Mouse (Mus musculus) hindbrain, postnatal 0 days (tissue): ENCODE measurements at regions not wholly inside any gene's neighbourhood (a gene's known extent, or its start where the extent isn't known, plus 50 kb on each side); places are given as distances from the start of the nearest gene placed in this dataset.

Experiments
- ATAC-seq: fragments of 200-750 bp; cut with Nextera tagmentation; 2 replicates; pipeline ENCODE4 v1.8.0; 2017; ENCODE audit warnings: mild to moderate bottlenecking, moderate TSS enrichment, moderate library complexity
- DNase-seq: peaks from one replicate; pipeline ENCODE4 v3.0.0-alpha.2; 2015; ENCODE audit warnings: low spot score
- H3K27ac ChIP-seq: fragments of 300-500 bp; sonication (generic); 2 replicates; pipeline ENCODE4 v1.5.1; 2014; ENCODE audit warnings: mild to moderate bottlenecking
- H3K27me3 ChIP-seq: fragments of 300-500 bp; sonication (generic); 2 replicates; pipeline ENCODE4 v1.6.1; 2014; ENCODE audit warnings: low read length, mixed read lengths; ENCODE audit not compliant: insufficient read depth
- H3K36me3 ChIP-seq: fragments of 300-500 bp; sonication (generic); 2 replicates; pipeline ENCODE4 v1.6.1; 2014; ENCODE audit warnings: low read length, mixed read lengths; ENCODE audit not compliant: insufficient read depth
- H3K4me1 ChIP-seq: fragments of 300-500 bp; sonication (generic); 2 replicates; pipeline ENCODE4 v1.6.1; 2014; ENCODE audit warnings: antibody characterized with exemption, low read length, mixed read lengths; ENCODE audit not compliant: insufficient read depth
- H3K4me2 ChIP-seq: fragments of 300-500 bp; sonication (generic); 2 replicates; pipeline ENCODE4 v1.6.1; 2014; ENCODE audit warnings: low read depth, mild to moderate bottlenecking, low read length, moderate library complexity, mixed read lengths
- H3K4me3 ChIP-seq: fragments of 300-500 bp; sonication (generic); 2 replicates; pipeline ENCODE4 v1.5.1; 2014; ENCODE audit warnings: low read length
- H3K9ac ChIP-seq: fragments of 300-500 bp; sonication (generic); replicated peaks from 2 replicates; pipeline ENCODE4 v1.6.1; 2014; ENCODE audit warnings: mild to moderate bottlenecking, low read length, moderate library complexity, mixed read lengths
- H3K9me3 ChIP-seq: fragments of 300-500 bp; sonication (generic); 2 replicates; pipeline ENCODE4 v1.6.1; 2016; ENCODE audit warnings: low read length, mixed read lengths
- CTCF ChIP-seq: IDR thresholded peaks from 2 replicates; pipeline ENCODE4 v1.5.1; 2016; ENCODE audit warnings: antibody characterized with exemption, control low read depth, low read depth
- WGBS: fragments of 180-500 bp; shearing (Covaris S2); extraction: QIAGEN DNeasy Blood & Tissue Kit; methylation state at CpG from one replicate; pipeline ENCODE4 v1.1.7; 2014; 5-methylcytosine and 5-hydroxymethylcytosine counted together

DNA sequence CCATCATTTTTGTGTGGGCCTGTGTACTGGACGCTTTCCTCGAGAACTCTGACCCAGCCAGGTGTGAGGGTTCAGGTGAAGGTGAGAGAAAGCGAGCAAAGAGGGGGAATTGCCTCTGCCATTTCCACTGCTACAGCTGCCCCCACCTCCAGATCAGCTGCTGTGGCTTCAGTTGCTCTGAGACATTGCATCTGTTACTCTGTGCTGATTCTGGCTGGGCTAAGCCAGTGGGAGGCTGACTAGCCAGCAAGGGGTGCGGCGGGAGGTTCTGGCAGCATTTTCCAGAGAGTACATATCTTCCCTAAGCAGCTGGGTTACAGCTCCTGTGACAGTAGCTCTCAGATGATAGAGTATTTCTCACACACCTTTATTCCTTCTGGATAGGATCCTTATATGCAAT is 712.7 kb upstream of the Cdh18 start:
- WGBS: 80% methylated on average over 5 of the region's 5 CpGs
- no peak for ATAC-seq

GRCm38 (mm10) chr15:21858540-21858939 is 690.3 kb upstream of the Cdh18 start:
- no peak overlapping the region for H3K4me2 ChIP-seq
- H3K36me3 ChIP-seq: no peaks in the 10 kb centered on the region
- H3K4me1 ChIP-seq: no peaks in the 10 kb centered on the region
- DNase-seq (no peak), ATAC-seq (no peak)
- H3K4me3 ChIP-seq: no peak overlapping the region
- no peaks in the 10 kb centered on the region for H3K9me3 ChIP-seq
- 81% methylated on average over 7 of the region's 7 CpGs for WGBS
- TF ChIP-seq CTCF: no peak
- no peak overlapping the region for H3K9ac ChIP-seq
- H3K27me3 ChIP-seq: no peaks in the 10 kb centered on the region
- no peak overlapping the region for H3K27ac ChIP-seq

More for the DNA sequence above, 712.7 kb upstream of the Cdh18 start:
- DNase-seq: no peak
- TF ChIP-seq CTCF: no peak
- H3K4me1 ChIP-seq: no peaks in the 10 kb centered on the region
- no peak overlapping the region for H3K4me3 ChIP-seq
- H3K9me3 ChIP-seq: no peaks in the 10 kb centered on the region
- no peak overlapping the region for H3K27ac ChIP-seq
- H3K4me2 ChIP-seq: no peak overlapping the region
- H3K9ac ChIP-seq: no peak overlapping the region
- H3K27me3 ChIP-seq: no peaks in the 10 kb centered on the region
- no peaks in the 10 kb centered on the region for H3K36me3 ChIP-seq

- Histone ChIP-seq H3K4me2 (no peak overlapping the region), H3K36me3 (no peaks in the 10 kb centered on the region), H3K9ac (no peak overlapping the region), H3K4me1 (no peaks in the 10 kb centered on the region), H3K27me3 (no peaks in the 10 kb centered on the region), H3K4me3 (no peak overlapping the region), H3K9me3 (no peaks in the 10 kb centered on the region), H3K27ac (no peak overlapping the region)
- ATAC-seq (no peak), DNase-seq (peak; percentile 78)
- WGBS: 33% methylated on average over 2 of the region's 2 CpGs
- peak; percentile 91 for TF ChIP-seq CTCF
These were observed 663.6 kb upstream of the Cdh18 start for GRCm38 (mm10) chr15:21885181-21885580.
